Mouse (Mus musculus) stomach, postnatal 0 days (tissue): ENCODE measurements around the gene Dapk2.

Experiments
- CTCF ChIP-seq: IDR thresholded peaks from 2 replicates; pipeline ENCODE4 v1.5.1; 2016; ENCODE audit warnings: antibody characterized with exemption, low read depth, mild to moderate bottlenecking, moderate library complexity
- EP300 ChIP-seq: optimal IDR thresholded peaks from 2 replicates; pipeline ENCODE3; 2016; ENCODE audit warnings: antibody characterized with exemption

GRCm38 (mm10) chr9:66298783-66299182, 140.8 kb downstream of the Dapk2 start:
- TF ChIP-seq CTCF, result no peak
- TF ChIP-seq EP300, result no peak
